Mouse (Mus musculus) yolk sac, embryonic 10.5 days (tissue): ENCODE results near the gene Nucb2.

ENCODE experiments used
- DNase-seq: peaks from one replicate; pipeline ENCODE4 v3.0.0-alpha.2; 2017; ENCODE audit warnings: low spot score

The Nucb2 gene

DNA sequence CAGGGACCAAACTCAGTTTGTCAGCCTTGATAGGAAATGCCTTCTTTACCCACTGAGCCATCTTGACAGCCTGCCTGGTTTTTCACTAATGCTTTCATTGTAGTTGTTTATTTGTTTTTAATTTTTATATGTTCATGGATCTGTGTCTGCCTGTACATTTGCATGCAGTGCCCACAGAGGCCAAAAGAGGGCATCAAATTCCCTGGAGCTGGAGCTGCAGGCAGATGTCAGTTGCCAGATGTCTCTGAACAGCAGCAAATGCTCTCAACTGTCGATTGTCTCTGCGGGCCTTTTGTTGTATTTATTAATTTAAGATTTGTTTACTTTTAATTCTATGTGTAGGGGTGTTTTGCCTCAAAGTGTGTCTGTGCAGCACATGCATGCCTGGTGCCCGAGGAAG, 15.6 kb downstream of the Nucb2 start:
- DNase-seq = no peak

DNA sequence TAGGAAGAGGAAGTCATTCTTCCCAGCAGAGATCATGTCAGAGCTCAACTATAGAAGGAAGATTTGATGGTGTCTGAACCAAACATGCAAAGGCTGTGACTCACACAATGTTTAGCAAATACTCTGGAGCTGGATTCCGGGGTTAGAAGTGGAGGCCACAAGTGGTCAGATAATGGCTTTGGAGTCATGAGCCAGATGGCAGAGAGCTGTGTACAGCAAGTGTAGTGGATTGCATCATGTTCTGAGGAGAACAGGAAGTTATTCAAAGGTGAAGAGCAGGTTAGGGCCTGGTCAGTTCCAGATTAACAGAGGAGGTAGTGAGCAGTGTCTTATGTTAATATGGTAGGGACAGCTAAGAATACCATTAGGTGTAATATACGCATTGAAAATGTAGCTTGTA, 20.4 kb downstream of the Nucb2 start:
- no peak for DNase-seq

DNA sequence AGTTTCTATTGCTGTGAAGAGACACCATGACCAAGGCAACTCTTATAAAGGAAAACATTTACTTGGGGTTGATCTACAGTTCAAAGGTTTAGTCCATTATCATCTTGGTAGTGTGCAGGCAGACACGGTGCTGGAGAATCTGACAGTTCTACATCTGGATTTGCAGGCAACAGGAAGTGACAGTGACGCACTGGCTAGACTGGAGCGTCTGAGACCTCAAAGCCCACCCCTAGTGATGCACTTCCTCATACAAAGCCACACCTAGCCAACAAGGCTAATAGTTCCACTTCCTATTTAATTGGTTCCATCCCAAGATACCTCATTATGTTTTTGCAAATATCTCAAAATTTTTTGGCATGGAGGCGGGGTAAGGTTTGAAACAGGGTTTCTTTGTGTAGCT, 25.6 kb downstream of the Nucb2 start:
- DNase-seq = no peak

DNA sequence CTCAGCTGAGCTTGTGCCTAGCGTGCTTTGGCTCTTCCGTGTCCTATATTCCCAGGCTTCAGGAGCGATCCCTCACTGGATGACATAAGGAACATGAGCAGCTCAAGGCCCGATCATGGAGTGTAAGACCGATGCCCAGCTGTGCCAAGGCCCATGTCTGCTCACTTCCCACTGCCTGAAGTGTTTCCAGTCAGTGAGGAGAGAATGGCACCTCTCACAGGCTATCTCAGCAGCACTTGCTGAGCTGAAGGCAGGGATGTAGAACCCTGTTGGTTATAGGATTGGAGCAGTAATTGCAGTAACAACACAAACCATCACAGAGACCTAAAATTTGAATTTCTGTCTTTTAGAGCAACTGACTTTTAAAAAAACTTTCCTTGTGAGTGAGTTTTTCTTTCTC, 26.3 kb downstream of the Nucb2 start:
- DNase-seq = no peak

DNA sequence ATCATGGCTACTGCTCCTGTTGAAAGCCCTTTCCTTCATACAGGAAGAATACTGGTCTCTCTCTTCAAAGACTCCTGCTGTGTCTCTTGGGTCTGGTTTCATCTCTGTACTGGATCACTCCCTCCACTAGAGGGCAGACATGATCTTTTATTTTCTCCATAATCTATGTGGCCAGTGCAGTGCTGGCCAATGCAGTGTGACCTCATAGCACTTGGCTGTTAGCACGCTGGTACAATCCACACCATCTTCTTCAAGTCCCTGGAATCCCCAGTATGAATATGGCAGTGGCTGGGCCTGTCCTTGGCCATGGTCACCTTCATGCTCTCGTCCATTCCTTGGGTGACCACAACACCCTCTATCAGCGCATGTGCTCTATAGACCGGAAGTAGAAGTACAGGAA, 27.1 kb downstream of the Nucb2 start:
- DNase-seq = peak; percentile 11

DNA sequence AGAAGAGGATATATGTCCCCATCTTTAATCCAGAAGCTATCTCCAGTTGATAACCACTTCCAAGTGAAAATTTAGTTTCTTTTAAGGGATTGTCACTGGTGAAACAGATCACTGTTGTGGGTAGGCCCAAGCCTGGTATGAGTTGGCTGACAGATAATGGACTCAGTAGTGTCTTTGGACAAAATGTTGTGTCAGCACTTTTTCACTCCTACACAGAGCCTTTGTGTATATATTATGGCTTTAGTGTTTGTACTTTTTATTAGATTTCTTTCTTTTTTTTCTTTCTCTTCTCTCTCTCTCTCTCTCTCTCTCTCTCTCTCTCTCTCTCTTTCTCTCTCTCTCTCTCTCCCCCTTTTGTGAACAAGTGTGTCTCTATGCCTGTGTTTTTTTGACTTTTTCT, 52.7 kb downstream of the Nucb2 start:
- DNase-seq = no peak

DNA sequence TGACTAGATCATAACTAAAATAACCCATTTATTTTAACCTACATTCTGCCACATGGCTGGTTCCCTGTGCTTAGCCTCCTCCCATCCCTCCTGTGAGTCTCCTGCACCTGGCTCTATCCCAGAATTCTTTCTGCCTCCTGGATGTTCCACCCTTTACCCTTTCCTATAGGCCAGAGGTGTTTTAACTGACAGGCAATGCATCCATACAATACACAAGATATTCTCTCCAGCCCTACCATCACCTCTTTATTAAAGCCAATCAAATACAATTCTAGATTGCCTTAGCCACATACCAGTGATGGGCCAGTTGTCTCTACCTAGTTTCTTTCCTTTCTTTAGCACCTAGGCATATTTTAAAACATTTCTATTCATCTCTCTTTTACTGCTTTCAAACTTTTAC, 70.4 kb downstream of the Nucb2 start:
- no peak for DNase-seq
